Mouse (Mus musculus): ENCODE results near the gene Pola2. TPM values are rescaled to one million over a fixed set of nuclear protein-coding genes. Genes with fewer than 3 reads are reported as not detected.

Pola2 gene
- polyA plus RNA-seq, 1 experiment, result 45.1 TPM

DNA sequence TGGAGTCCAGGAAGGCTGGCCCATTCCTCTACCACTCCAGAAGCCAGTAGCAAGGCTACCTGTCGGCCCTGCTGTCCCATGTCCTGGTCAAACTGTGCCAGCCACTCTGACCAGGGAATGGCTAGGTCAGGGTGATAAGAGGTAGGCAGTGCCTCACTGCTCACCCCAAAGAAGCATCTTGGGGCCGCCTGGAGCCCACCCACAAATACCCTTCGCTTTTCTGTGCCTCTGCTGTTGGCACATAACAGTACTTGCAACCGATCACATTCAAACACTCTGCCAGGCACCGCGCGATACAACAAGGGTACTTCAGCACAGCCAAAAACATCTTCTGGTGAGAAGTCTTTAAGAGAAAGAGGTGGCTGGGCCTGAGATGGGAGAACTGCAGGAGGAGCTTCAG, 71.7 kb downstream of the Pola2 start:
- H3K27me3 ChIP-seq (ENCODE audit: control insufficient read depth, insufficient read depth, insufficient read length), result no peaks in the 10 kb centered on the region
- no peaks in the 10 kb centered on the region for H3K79me2 ChIP-seq (ENCODE audit: control insufficient read depth, insufficient read depth)
- no peaks in the 10 kb centered on the region for H3K79me3 ChIP-seq (ENCODE audit: low read depth)
- H3ac ChIP-seq (ENCODE audit: control insufficient read depth, insufficient read length, low read depth), result no peak overlapping the region
- no peak overlapping the region for H3K4me3 ChIP-seq (ENCODE audit: insufficient read depth, poor library complexity, severe bottlenecking)
- TF ChIP-seq CEBPB (IDR thresholded peaks at IDR 0.05; ENCODE audit: low read depth) (no peak), MYOG (IDR thresholded peaks at IDR 0.05; ENCODE audit: control insufficient read depth, extremely low read depth, insufficient read length) (no peak), CTCF (IDR thresholded peaks at IDR 0.05; ENCODE audit: control insufficient read depth, insufficient read depth, insufficient read length) (no peak), FOSL1 (IDR thresholded peaks at IDR 0.05; ENCODE audit: insufficient read depth, low read length, poor library complexity, severe bottlenecking) (no peak), MAX (IDR thresholded peaks at IDR 0.05) (no peak), MYOD1 (IDR thresholded peaks at IDR 0.05; ENCODE audit: control insufficient read depth, insufficient read length, low read depth) (no peak), USF1 (IDR thresholded peaks at IDR 0.05; ENCODE audit: low read depth) (no peak)
- H3K36me3 ChIP-seq (ENCODE audit: control insufficient read depth, insufficient read depth), result peaks cover 24% of the 10 kb centered on the region

DNA sequence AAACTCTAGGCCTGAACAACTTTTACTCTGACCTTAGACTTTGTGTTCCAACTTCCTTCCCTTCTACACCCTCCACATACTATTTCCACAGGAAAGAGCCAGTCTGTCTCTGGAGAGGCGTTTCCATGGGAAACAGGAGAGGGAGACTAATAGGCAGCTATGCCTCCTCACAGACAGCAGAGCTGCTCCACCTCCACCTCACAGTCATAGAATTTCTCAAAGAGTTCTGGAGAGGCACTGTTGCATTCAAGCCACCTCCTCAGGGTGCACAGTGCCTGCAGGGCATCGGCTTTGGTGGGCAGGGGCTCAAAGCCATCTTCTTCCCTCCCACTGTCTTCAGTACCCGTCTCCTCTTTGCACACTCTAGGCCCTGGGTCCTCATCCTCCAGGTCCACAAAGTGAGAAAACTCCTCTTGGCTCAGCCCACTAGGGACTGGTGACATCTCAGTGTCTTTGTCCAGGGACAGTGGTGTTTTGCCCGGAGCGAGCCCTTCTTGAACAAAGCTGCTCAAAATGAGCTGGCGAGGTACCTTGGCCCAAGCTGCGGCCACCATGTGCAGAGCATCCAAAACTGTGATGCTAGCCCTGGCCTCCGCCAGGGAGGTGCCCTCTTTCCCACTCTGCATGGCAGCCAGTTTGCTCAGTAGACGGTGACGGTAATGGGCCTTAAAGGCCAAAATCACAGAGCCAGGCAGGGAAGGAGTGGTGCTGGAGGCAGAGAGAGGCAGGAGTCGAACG, 72.3 kb downstream of the Pola2 start:
- Histone ChIP-seq H3ac (ENCODE audit: control insufficient read depth, insufficient read length, low read depth) (no peak overlapping the region), H3K27me3 (ENCODE audit: control insufficient read depth, insufficient read depth, insufficient read length) (no peaks in the 10 kb centered on the region), H3K79me2 (ENCODE audit: control insufficient read depth, insufficient read depth) (no peaks in the 10 kb centered on the region), H3K4me3 (ENCODE audit: insufficient read depth, poor library complexity, severe bottlenecking) (no peak overlapping the region), H3K79me3 (ENCODE audit: low read depth) (no peaks in the 10 kb centered on the region), H3K36me3 (ENCODE audit: control insufficient read depth, insufficient read depth) (peaks cover 18% of the 10 kb centered on the region)
- TF ChIP-seq CTCF (IDR thresholded peaks at IDR 0.05; ENCODE audit: control insufficient read depth, insufficient read depth, insufficient read length), result no peak
- TF ChIP-seq FOSL1 (IDR thresholded peaks at IDR 0.05; ENCODE audit: insufficient read depth, low read length, poor library complexity, severe bottlenecking), result no peak
- TF ChIP-seq USF1 (IDR thresholded peaks at IDR 0.05; ENCODE audit: low read depth), result no peak
- no peak for TF ChIP-seq CEBPB (IDR thresholded peaks at IDR 0.05; ENCODE audit: low read depth)
- TF ChIP-seq MYOD1 (IDR thresholded peaks at IDR 0.05; ENCODE audit: control insufficient read depth, insufficient read length, low read depth), result no peak
- no peak for TF ChIP-seq MYOG (IDR thresholded peaks at IDR 0.05; ENCODE audit: control insufficient read depth, extremely low read depth, insufficient read length)
- TF ChIP-seq MAX (IDR thresholded peaks at IDR 0.05), result no peak

Other genes starting within 250 kb of the Pola2 start
- 62.1 TPM for gene Ehbp1l1, start 237.9 kb downstream of the Pola2 start, polyA plus RNA-seq (2012; fragmentation: generic; extraction: Trizol)
- gene Fam89b, start 234.5 kb downstream of the Pola2 start, polyA plus RNA-seq (2012; fragmentation: generic; extraction: Trizol), result 129 TPM
- gene Ltbp3, start 223.3 kb downstream of the Pola2 start, polyA plus RNA-seq (2012; fragmentation: generic; extraction: Trizol), result 128 TPM
- gene Scyl1, start 192.8 kb downstream of the Pola2 start, polyA plus RNA-seq (2012; fragmentation: generic; extraction: Trizol), result 69.6 TPM
- 44.1 TPM for gene Frmd8, start 88.9 kb downstream of the Pola2 start, polyA plus RNA-seq (2012; fragmentation: generic; extraction: Trizol)
- gene Slc25a45, start 86.4 kb downstream of the Pola2 start, polyA plus RNA-seq (2012; fragmentation: generic; extraction: Trizol), result 5.5 TPM
- 1.0 TPM for gene Tigd3, start 70.1 kb downstream of the Pola2 start, polyA plus RNA-seq (2012; fragmentation: generic; extraction: Trizol)
- gene Dpf2, start 51.2 kb downstream of the Pola2 start, polyA plus RNA-seq (2012; fragmentation: generic; extraction: Trizol), result 69.3 TPM
- 3.6 TPM for gene Cdc42ep2, start 39.4 kb downstream of the Pola2 start, polyA plus RNA-seq (2012; fragmentation: generic; extraction: Trizol)
- not detected for gene Slc22a20, start 21.9 kb upstream of the Pola2 start, polyA plus RNA-seq (2012; fragmentation: generic; extraction: Trizol)
- 36.9 TPM for gene Capn1, start 51.7 kb upstream of the Pola2 start, polyA plus RNA-seq (2012; fragmentation: generic; extraction: Trizol)
- 18.7 TPM for gene Syvn1, start 82.4 kb upstream of the Pola2 start, polyA plus RNA-seq (2012; fragmentation: generic; extraction: Trizol)
- gene Mrpl49, start 93.6 kb upstream of the Pola2 start, polyA plus RNA-seq (2012; fragmentation: generic; extraction: Trizol), result 60.0 TPM
- gene Fau, start 93.6 kb upstream of the Pola2 start, polyA plus RNA-seq (2012; fragmentation: generic; extraction: Trizol), result 2,541 TPM
- 49.8 TPM for gene Znhit2, start 97.0 kb upstream of the Pola2 start, polyA plus RNA-seq (2012; fragmentation: generic; extraction: Trizol)
- gene Tm7sf2, start 104.2 kb upstream of the Pola2 start, polyA plus RNA-seq (2012; fragmentation: generic; extraction: Trizol), result 14.7 TPM
- gene Vps51, start 113.0 kb upstream of the Pola2 start, polyA plus RNA-seq (2012; fragmentation: generic; extraction: Trizol), result 55.2 TPM
- gene Tmem262, start 115.8 kb upstream of the Pola2 start, polyA plus RNA-seq (2012; fragmentation: generic; extraction: Trizol), result not detected
- 0.44 TPM for gene Gm28374, start 118.1 kb upstream of the Pola2 start, polyA plus RNA-seq (2012; fragmentation: generic; extraction: Trizol)
- 59.7 TPM for gene Zfpl1, start 120.8 kb upstream of the Pola2 start, polyA plus RNA-seq (2012; fragmentation: generic; extraction: Trizol)
- 33.0 TPM for gene Cdca5, start 120.8 kb upstream of the Pola2 start, polyA plus RNA-seq (2012; fragmentation: generic; extraction: Trizol)
- 0.36 TPM for gene AC131692.1, start 130.2 kb upstream of the Pola2 start, polyA plus RNA-seq (2012; fragmentation: generic; extraction: Trizol)
- 0.16 TPM for gene Naaladl1, start 141.6 kb upstream of the Pola2 start, polyA plus RNA-seq (2012; fragmentation: generic; extraction: Trizol)
- gene Sac3d1, start 154.4 kb upstream of the Pola2 start, polyA plus RNA-seq (2012; fragmentation: generic; extraction: Trizol), result 44.7 TPM
- gene Snx15, start 164.1 kb upstream of the Pola2 start, polyA plus RNA-seq (2012; fragmentation: generic; extraction: Trizol), result 22.7 TPM
- gene Batf2, start 176.8 kb upstream of the Pola2 start, polyA plus RNA-seq (2012; fragmentation: generic; extraction: Trizol), result 0.04 TPM
- gene Arl2, start 177.3 kb upstream of the Pola2 start, polyA plus RNA-seq (2012; fragmentation: generic; extraction: Trizol), result 78.3 TPM
- not detected for gene Majin, start 220.2 kb upstream of the Pola2 start, polyA plus RNA-seq (2012; fragmentation: generic; extraction: Trizol)